Mouse (Mus musculus) adrenal gland, postnatal 10 days (tissue): ENCODE data around the gene Gm813. TPM values are rescaled to one million over a fixed set of nuclear protein-coding genes. Genes with fewer than 3 reads are reported as not detected.

Source experiments
- DNase-seq: peaks from one replicate; pipeline ENCODE4 v3.0.0; 2021; ENCODE audit warnings: mixed read lengths
- total RNA-seq, 2 experiments: library from RNA; stranded (reverse); gene quantifications; 2 replicates each; pipeline ENCODE4 v1.2.3; 2021

Gm813 gene
- total RNA-seq, 2 experiments from 2014 or later: not detected

DNA sequence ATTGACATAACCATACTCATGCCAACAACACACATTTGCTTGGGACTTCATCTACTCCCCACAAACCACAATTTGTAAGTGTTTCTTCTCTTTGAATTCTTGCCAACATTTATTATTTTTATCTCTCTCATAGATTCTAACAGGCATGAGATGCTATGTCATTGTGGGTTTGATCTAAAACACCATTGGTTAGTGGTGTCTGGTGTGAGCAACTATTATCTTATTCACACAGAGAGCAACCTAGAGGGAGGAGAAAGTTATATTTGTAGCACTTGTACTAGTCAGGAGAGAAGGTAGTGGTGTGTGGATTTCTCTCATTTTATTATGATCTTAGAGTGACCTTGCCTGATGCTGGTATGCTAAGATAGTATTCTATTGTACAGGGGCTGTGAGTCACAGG lies 12.1 kb downstream of the Gm813 start:
- no peak for DNase-seq

- DNase-seq: no peak
Measured at GRCm38 (mm10) chr16:58603831-58604230, 12.9 kb downstream of the Gm813 start.

- peak; percentile 5 for DNase-seq
Measured at GRCm38 (mm10) chr16:58600846-58601245, 15.9 kb downstream of the Gm813 start.

DNA sequence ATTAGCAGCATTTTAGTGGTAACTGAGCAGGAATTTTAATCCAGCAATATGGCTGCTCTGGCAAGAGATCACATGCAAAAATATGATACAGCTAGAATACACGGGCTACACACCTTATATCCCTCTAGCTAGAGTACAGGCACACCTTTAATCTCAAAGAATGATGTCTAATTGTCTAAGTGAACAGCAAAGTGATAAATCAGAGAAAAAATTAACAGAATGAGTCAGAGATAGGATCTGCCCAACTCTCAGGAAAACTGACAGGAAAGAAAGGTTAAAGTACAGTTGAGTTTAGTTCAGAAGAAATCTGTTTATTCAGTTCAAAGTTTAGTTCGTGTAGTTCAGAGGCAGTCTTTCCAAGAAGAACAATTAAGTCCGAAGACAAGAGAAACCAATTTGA lies 25.5 kb downstream of the Gm813 start:
- DNase-seq: no peak

GRCm38 (mm10) chr16:58589444-58589843 lies 27.3 kb downstream of the Gm813 start:
- DNase-seq: no peak

- DNase-seq: no peak
Measured at GRCm38 (mm10) chr16:58573949-58574722, 42.6 kb downstream of the Gm813 start.

GRCm38 (mm10) chr16:58570694-58571264 lies 46.0 kb downstream of the Gm813 start:
- DNase-seq: no peak

Other genes starting within 250 kb of the Gm813 start
- 10 to 100 TPM; 11.2 to 11.6 TPM for gene Dcbld2, start 208.5 kb downstream of the Gm813 start, total RNA-seq
- 10 to 100 TPM; 23.2 to 29.1 TPM for gene St3gal6, start 92.7 kb downstream of the Gm813 start, total RNA-seq
- not detected for gene E330017A01Rik, start 21.8 kb upstream of the Gm813 start, total RNA-seq
- 10 to 100 TPM; 33.6 to 36.4 TPM for gene Cpox, start 53.3 kb upstream of the Gm813 start, total RNA-seq
- gene Gpr15, start 102.1 kb upstream of the Gm813 start, total RNA-seq: not detected
- gene Cldnd1, start 110.9 kb upstream of the Gm813 start, total RNA-seq: 10 to 100 TPM; 65.5 to 80.0 TPM
- not detected for gene Olfr172, start 146.2 kb upstream of the Gm813 start, total RNA-seq
- not detected for gene Olfr173, start 183.3 kb upstream of the Gm813 start, total RNA-seq
- gene Olfr175-ps1, start 209.8 kb upstream of the Gm813 start, total RNA-seq: not detected